Mouse (Mus musculus) liver, embryonic 14.5 days (tissue): ENCODE data around the gene Calca. TPM values are rescaled to one million over a fixed set of nuclear protein-coding genes. Genes with fewer than 3 reads are reported as not detected.
"Not testable (repeated sequence)": the region's sequence is repeated elsewhere in the genome, so short reads cannot be mapped to it uniquely, and the experiment has no call there.

ENCODE experiments used
- ATAC-seq: fragments of 200-750 bp; cut with Nextera tagmentation; 2 replicates; pipeline ENCODE4 v1.8.0; 2017; ENCODE audit warnings: moderate number of reproducible peaks, mild to moderate bottlenecking, moderate library complexity; ENCODE audit not compliant: insufficient read depth
- DNase-seq, 3 experiments: peaks; one replicate each; pipeline ENCODE4 v3.0.0-alpha.2; 2012 to 2013; ENCODE audit warnings: low read depth in 3 of 3, low spot score in 3 of 3
- H3K27ac ChIP-seq: fragments of 300-500 bp; sonication (generic); 2 replicates; pipeline ENCODE4 v1.5.1; 2014; ENCODE audit warnings: moderate library complexity, mild to moderate bottlenecking, control low read depth, inconsistent platforms
- H3K27me3 ChIP-seq: fragments of 300-500 bp; sonication (generic); 2 replicates; pipeline ENCODE4 v1.6.1; 2014; ENCODE audit warnings: mild to moderate bottlenecking, low read length, moderate library complexity; ENCODE audit not compliant: control insufficient read depth, insufficient read depth
- H3K36me3 ChIP-seq: fragments of 300-500 bp; sonication (generic); replicated peaks from 2 replicates; pipeline ENCODE4 v1.6.1; 2014; ENCODE audit warnings: low read depth; ENCODE audit not compliant: control insufficient read depth, insufficient read depth
- H3K4me1 ChIP-seq, 2 experiments: fragments of 200-500 bp in 1 of 2; fragments of 300-500 bp in 1 of 2; sonication (generic) in 1 of 2; replicated peaks; 2 replicates each; pipeline ENCODE4 v1.6.1; 2012 to 2014; ENCODE audit warnings: antibody characterized with exemption in 1 of 2, inconsistent platforms in 1 of 2, low read length in 1 of 2; ENCODE audit not compliant: control insufficient read depth in 2 of 2, insufficient read depth in 2 of 2
- H3K4me2 ChIP-seq: fragments of 300-500 bp; sonication (generic); 2 replicates; pipeline ENCODE4 v1.6.1; 2014; ENCODE audit warnings: low read depth, mild to moderate bottlenecking, control low read depth, moderate library complexity
- H3K4me3 ChIP-seq, 2 experiments: fragments of 200-500 bp in 1 of 2; fragments of 300-500 bp in 1 of 2; sonication (generic) in 1 of 2; 2 replicates each; pipeline ENCODE4 v1.5.1; 2012 to 2014; ENCODE audit warnings: low read depth in 2 of 2, low read length in 2 of 2, mild to moderate bottlenecking in 2 of 2, control low read depth in 1 of 2, inconsistent platforms in 1 of 2, moderate library complexity in 1 of 2; ENCODE audit not compliant: insufficient read depth in 1 of 2
- H3K9ac ChIP-seq: fragments of 300-500 bp; sonication (generic); replicated peaks from 2 replicates; pipeline ENCODE4 v1.6.1; 2014; ENCODE audit warnings: mild to moderate bottlenecking, control low read depth, moderate library complexity
- H3K9me3 ChIP-seq: fragments of 300-500 bp; sonication (generic); 2 replicates; pipeline ENCODE4 v1.6.1; 2016; ENCODE audit warnings: low read length, mixed read lengths; ENCODE audit not compliant: control insufficient read depth
- CTCF ChIP-seq: IDR thresholded peaks from 2 replicates; pipeline ENCODE4 v1.5.1; 2016; ENCODE audit warnings: antibody characterized with exemption, low read depth, control low read depth
- EP300 ChIP-seq: IDR thresholded peaks from 2 replicates; pipeline ENCODE4 v1.6.1; 2016; ENCODE audit warnings: antibody characterized with exemption, low read depth
- WGBS: fragments of 180-500 bp; shearing (Covaris S2); extraction: QIAGEN DNeasy Blood & Tissue Kit; methylation state at CpG from one replicate; pipeline ENCODE4 v1.1.7; 2014; ENCODE audit not compliant: insufficient replicate concordance; 5-methylcytosine and 5-hydroxymethylcytosine counted together
- polyA plus RNA-seq, 2 experiments: library from polyadenylated mRNA; depleted of rRNA in 1 of 2; stranded (reverse) in 1 of 2; unstranded in 1 of 2; fragments of >200 nt; fragmentation: Nextera tagmentation in 1 of 2; extraction: Ambion mirVana in 1 of 2; gene quantifications; 2 replicates each; pipeline versions ENCODE4 v1.2.1 to v1.2.3; 2012 to 2014

Calca gene
- polyA plus RNA-seq, 2 experiments, result 0.09 to 0.19 TPM

DNA sequence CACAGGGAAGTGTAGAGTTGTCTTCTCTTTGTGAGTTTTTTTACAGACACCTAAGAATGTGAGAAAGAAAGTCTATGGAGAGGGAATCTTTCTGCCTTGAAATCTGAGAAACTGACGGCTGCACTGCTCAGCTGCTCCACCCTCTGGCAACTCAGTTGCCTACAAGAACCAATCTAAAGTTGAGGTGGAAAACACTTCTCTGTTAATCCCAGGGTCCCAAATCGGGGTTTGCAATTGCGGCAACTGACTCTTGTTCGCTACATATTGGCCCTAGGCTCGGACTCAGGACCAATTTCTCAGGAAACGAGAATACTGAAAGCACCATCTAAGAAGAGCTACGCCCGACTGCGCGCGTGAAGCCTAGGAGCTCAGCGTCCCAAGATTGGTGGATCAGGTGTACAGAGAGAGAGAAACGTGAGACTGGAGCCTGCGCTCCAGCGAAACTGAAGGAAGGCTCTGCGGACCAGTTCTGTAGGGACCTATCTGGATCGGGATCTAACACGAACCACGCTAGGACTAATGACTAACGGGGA is 522 bp downstream of the Calca start:
- no peak for DNase-seq
- H3K4me2 ChIP-seq, result peak overlapping the region; percentile 52
- no peak overlapping the region for H3K27ac ChIP-seq
- TF ChIP-seq EP300, result no peak
- peak; percentile 49 for TF ChIP-seq CTCF
- H3K9me3 ChIP-seq, result no peaks in the 10 kb centered on the region
- peak overlapping the region; percentile 22 to 31; a peak in 3 of 4 replicates for H3K4me3 ChIP-seq
- no peak for ATAC-seq
- H3K36me3 ChIP-seq, result no peaks in the 10 kb centered on the region
- no peak overlapping the region for H3K9ac ChIP-seq
- WGBS, result 1% methylated on average over 20 of the region's 20 CpGs
- no peaks in the 10 kb centered on the region for H3K4me1 ChIP-seq
- H3K27me3 ChIP-seq, result peaks cover 11% of the 10 kb centered on the region

DNA sequence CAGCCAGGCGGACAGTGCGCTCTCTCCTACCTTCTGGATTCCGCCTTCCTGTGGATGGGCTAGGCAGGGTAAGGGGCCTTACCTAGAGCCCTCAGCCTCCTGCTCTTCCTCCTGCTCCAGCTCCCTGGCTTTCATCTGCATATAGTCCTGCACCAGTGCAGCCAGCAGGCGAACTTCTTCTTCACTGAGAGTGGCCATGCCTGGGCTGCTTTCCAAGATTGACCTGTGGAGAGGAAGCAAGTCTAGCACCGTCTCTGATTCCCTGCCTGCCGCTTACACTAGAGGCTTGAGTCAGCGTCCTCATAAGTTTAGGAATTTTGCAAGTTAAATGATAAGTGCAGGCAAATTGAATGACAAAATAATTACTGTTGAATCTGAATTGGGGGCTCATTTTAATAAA is 1.8 kb downstream of the Calca start:
- no peaks in the 10 kb centered on the region for H3K4me1 ChIP-seq
- DNase-seq, result no peak
- H3K4me2 ChIP-seq, result no peak overlapping the region
- peaks cover 11% of the 10 kb centered on the region for H3K27me3 ChIP-seq
- H3K9me3 ChIP-seq, result no peaks in the 10 kb centered on the region
- no peak overlapping the region for H3K9ac ChIP-seq
- 60% methylated on average over 7 of the region's 7 CpGs for WGBS
- H3K27ac ChIP-seq, result no peak overlapping the region
- TF ChIP-seq CTCF (no peak), EP300 (no peak)
- ATAC-seq, result no peak
- no peaks in the 10 kb centered on the region for H3K36me3 ChIP-seq
- H3K4me3 ChIP-seq, result no peak overlapping the region

DNA sequence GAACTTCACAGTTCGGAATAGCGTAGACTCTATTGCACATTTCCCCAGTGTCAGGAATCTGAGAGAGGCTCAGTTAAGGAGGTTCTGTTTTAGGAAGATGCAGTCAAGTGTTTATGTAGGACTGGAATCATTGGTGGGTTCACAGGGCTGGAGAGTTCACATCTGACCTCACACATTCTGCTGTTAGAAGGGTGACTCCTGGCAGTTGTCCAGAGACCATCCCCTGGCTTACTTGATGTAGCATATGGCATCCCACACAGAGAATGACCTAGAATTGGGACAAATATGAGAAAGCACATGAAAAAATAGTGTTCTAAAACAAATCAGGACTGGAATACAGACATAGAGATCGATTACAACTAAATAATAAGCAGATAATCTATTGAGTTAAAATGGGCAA is 10.2 kb downstream of the Calca start:
- no peak for DNase-seq
- H3K36me3 ChIP-seq, result no peaks in the 10 kb centered on the region
- H3K9me3 ChIP-seq, result no peaks in the 10 kb centered on the region
- TF ChIP-seq EP300, result no peak
- no peak for TF ChIP-seq CTCF
- no peaks in the 10 kb centered on the region for H3K4me1 ChIP-seq
- H3K9ac ChIP-seq, result no peak overlapping the region
- H3K4me2 ChIP-seq, result no peak overlapping the region
- no peak overlapping the region for H3K4me3 ChIP-seq
- no peak for ATAC-seq
- 67% methylated on average over 3 of the region's 3 CpGs for WGBS
- no peaks in the 10 kb centered on the region for H3K27me3 ChIP-seq
- H3K27ac ChIP-seq, result no peak overlapping the region

DNA sequence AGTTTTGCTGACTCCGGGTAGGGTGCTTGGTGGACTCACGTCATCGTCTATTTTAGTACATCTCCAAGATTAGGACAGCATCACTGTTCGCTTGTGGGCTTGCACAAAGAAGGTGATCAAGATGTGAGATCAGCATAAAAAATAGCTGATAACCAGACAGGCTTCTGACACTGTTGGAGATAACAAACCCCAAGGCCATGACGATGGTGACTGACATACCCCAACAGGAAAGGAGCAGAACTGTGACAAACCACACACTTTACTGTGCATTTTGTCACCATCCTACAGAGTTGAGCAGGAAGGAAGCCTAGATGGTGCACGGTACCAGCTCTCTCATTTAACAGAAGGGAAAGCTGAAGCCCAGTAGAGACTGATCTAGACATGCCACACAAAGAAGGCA is 19.4 kb downstream of the Calca start:
- Histone ChIP-seq H3K9ac (no peak overlapping the region), H3K4me2 (no peak overlapping the region), H3K27ac (no peak overlapping the region), H3K4me1 (no peaks in the 10 kb centered on the region), H3K4me3 (no peak overlapping the region), H3K27me3 (no peaks in the 10 kb centered on the region), H3K9me3 (no peaks in the 10 kb centered on the region), H3K36me3 (no peaks in the 10 kb centered on the region)
- WGBS, result 21% methylated on average over 6 of the region's 6 CpGs
- ATAC-seq, result no peak
- no peak for TF ChIP-seq CTCF
- TF ChIP-seq EP300, result no peak
- no peak for DNase-seq

DNA sequence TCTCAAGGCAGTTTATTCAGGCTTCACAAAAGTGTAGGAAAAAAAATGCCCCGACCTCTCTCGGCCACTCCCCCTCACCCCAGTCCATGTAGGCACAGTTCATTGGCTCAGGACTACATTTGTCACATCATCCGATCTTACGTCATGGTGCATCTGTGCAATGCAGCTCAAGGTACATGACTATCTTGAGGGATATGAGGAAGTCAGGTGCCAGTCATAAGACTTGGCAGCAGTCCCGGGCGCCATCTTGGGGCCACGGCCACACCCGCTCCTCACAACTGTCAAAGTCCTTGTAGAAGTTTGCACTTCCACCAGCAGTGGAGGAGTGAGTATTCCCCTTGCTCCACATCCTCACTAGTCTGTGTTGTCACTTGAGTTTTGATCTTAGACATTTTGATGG is 41.8 kb downstream of the Calca start:
- H3K4me3 ChIP-seq, ATAC-seq, H3K27me3 ChIP-seq, DNase-seq, H3K4me2 ChIP-seq, H3K4me1 ChIP-seq, H3K9ac ChIP-seq, H3K36me3 ChIP-seq, H3K9me3 ChIP-seq, H3K27ac ChIP-seq: not testable (repeated sequence)
- 85% methylated on average over 8 of the region's 8 CpGs for WGBS
